Mouse (Mus musculus) embryonic facial prominence, embryonic 13.5 days (tissue): ENCODE data around the gene Cars. TPM values are rescaled to one million over a fixed set of nuclear protein-coding genes. Genes with fewer than 3 reads are reported as not detected.

Source experiments
- microRNA-seq: library from miRNA; unstranded; fragments of <30 nt; microRNA quantifications from one replicate; pipeline ENCODE4, GENCODE M21; 2016
- polyA plus RNA-seq: library from polyadenylated mRNA; unstranded; fragments of >200 nt; fragmentation: Nextera tagmentation; extraction: Ambion mirVana; gene quantifications from 2 replicates; pipeline ENCODE4 v1.2.1, GENCODE M21; 2015

Gene Cars
- polyA plus RNA-seq, 1 experiment from 2014 or later: 59.2 TPM

Small RNAs within 50 kb of the gene (microRNA-seq; reads per million reads assigned to microRNA genes)
- gene Mir7064: 0.74 reads per million

Other genes with a start within 250 kb of the Cars start
- 873 and 944 TPM in 2 replicates for gene Cdkn1c, start 139.0 kb downstream of the Cars start, polyA plus RNA-seq
- gene Slc22a18, start 126.4 kb downstream of the Cars start, polyA plus RNA-seq: 2.5 and 3.0 TPM in 2 replicates
- gene Phlda2, start 96.9 kb downstream of the Cars start, polyA plus RNA-seq: 7.0 and 8.5 TPM in 2 replicates
- gene Nap1l4, start 51.0 kb downstream of the Cars start, polyA plus RNA-seq: 262 and 282 TPM in 2 replicates
- gene Tnfrsf26, start 28.6 kb upstream of the Cars start, polyA plus RNA-seq: 0.46 and 0.65 TPM in 2 replicates
- gene Tnfrsf22, start 49.6 kb upstream of the Cars start, polyA plus RNA-seq: 11.6 and 15.0 TPM in 2 replicates
- 1.0 and 1.8 TPM in 2 replicates for gene Tnfrsf23, start 85.8 kb upstream of the Cars start, polyA plus RNA-seq
- gene Osbpl5, start 156.9 kb upstream of the Cars start, polyA plus RNA-seq: 37.9 and 43.6 TPM in 2 replicates
- gene Mrgprg, start 166.9 kb upstream of the Cars start, polyA plus RNA-seq: not detected in 2 replicates
- 0.86 and 1.4 TPM in 2 replicates for gene Mrgpre, start 184.4 kb upstream of the Cars start, polyA plus RNA-seq
- 5.8 and 7.1 TPM in 2 replicates for gene Nadsyn1, start 222.8 kb upstream of the Cars start, polyA plus RNA-seq
- gene Dhcr7, start 223.1 kb upstream of the Cars start, polyA plus RNA-seq: 39.6 and 41.5 TPM in 2 replicates